Mouse (Mus musculus) lung, embryonic 14.5 days (tissue): ENCODE measurements around the gene Mitd1. TPM values are rescaled to one million over a fixed set of nuclear protein-coding genes. Genes with fewer than 3 reads are reported as not detected.

Experiments used
- ATAC-seq: fragments of 200-750 bp; cut with Nextera tagmentation; 2 replicates; pipeline ENCODE4 v1.8.0; 2017; ENCODE audit warnings: mild to moderate bottlenecking, moderate TSS enrichment, moderate library complexity; ENCODE audit not compliant: insufficient read depth
- DNase-seq: peaks from one replicate; pipeline ENCODE4 v3.0.0-alpha.2; 2015
- H3K27ac ChIP-seq: fragments of 300-500 bp; sonication (generic); 2 replicates; pipeline ENCODE4 v1.5.1; 2014; ENCODE audit warnings: low read depth, mild to moderate bottlenecking, moderate library complexity
- H3K27me3 ChIP-seq: fragments of 300-500 bp; sonication (generic); 2 replicates; pipeline ENCODE4 v1.6.1; 2014; ENCODE audit warnings: low read length, control low read depth; ENCODE audit not compliant: insufficient read depth
- H3K36me3 ChIP-seq: fragments of 300-500 bp; sonication (generic); 2 replicates; pipeline ENCODE4 v1.6.1; 2014; ENCODE audit warnings: control low read depth; ENCODE audit not compliant: insufficient read depth
- H3K4me1 ChIP-seq: fragments of 300-500 bp; sonication (generic); 2 replicates; pipeline ENCODE4 v1.6.1; 2014; ENCODE audit warnings: antibody characterized with exemption, control low read depth; ENCODE audit not compliant: insufficient read depth
- H3K4me2 ChIP-seq: fragments of 300-500 bp; sonication (generic); 2 replicates; pipeline ENCODE4 v1.6.1; 2014; ENCODE audit warnings: mild to moderate bottlenecking
- H3K4me3 ChIP-seq: fragments of 300-500 bp; sonication (generic); 2 replicates; pipeline ENCODE4 v1.5.1; 2014; ENCODE audit warnings: low read depth, low read length
- H3K9ac ChIP-seq: fragments of 300-500 bp; sonication (generic); 2 replicates; pipeline ENCODE4 v1.6.1; 2014
- H3K9me3 ChIP-seq: fragments of 300-500 bp; sonication (generic); 2 replicates; pipeline ENCODE4 v1.6.1; 2016; ENCODE audit warnings: low read depth, low read length, control low read depth
- CTCF ChIP-seq: IDR thresholded peaks from 2 replicates; pipeline ENCODE4 v1.5.1; 2016; ENCODE audit warnings: antibody characterized with exemption, low read depth
- WGBS: fragments of 180-500 bp; shearing (Covaris S2); extraction: QIAGEN DNeasy Blood & Tissue Kit; methylation state at CpG from one replicate; pipeline ENCODE4 v1.1.7; 2014; 5-methylcytosine and 5-hydroxymethylcytosine counted together
- polyA plus RNA-seq: library from polyadenylated mRNA; unstranded; fragments of >200 nt; fragmentation: Nextera tagmentation; extraction: Ambion mirVana; gene quantifications from 2 replicates; pipeline ENCODE4 v1.2.1, GENCODE M21; 2014

Mitd1 gene
- polyA plus RNA-seq, 1 experiment from 2014 or later, result 24.2 TPM

- Histone ChIP-seq H3K4me1 (no peaks in the 10 kb centered on the region), H3K27me3 (no peaks in the 10 kb centered on the region), H3K4me2 (no peak overlapping the region), H3K27ac (no peak overlapping the region), H3K36me3 (peaks cover 56% of the 10 kb centered on the region), H3K4me3 (no peak overlapping the region), H3K9ac (no peak overlapping the region), H3K9me3 (peaks cover 4% of the 10 kb centered on the region; the same call in 1 of the 2 replicates)
- ATAC-seq (no peak), DNase-seq (no peak)
- 94% methylated on average over 13 of the region's 13 CpGs for WGBS
- TF ChIP-seq CTCF, result no peak
Observed at GRCm38 (mm10) chr1:37877736-37878460, 12.3 kb downstream of the Mitd1 start.

GRCm38 (mm10) chr1:37873157-37873556 lies 17.1 kb downstream of the Mitd1 start:
- no peak for ATAC-seq
- WGBS, result 85% methylated on average over 4 of the region's 4 CpGs

DNA sequence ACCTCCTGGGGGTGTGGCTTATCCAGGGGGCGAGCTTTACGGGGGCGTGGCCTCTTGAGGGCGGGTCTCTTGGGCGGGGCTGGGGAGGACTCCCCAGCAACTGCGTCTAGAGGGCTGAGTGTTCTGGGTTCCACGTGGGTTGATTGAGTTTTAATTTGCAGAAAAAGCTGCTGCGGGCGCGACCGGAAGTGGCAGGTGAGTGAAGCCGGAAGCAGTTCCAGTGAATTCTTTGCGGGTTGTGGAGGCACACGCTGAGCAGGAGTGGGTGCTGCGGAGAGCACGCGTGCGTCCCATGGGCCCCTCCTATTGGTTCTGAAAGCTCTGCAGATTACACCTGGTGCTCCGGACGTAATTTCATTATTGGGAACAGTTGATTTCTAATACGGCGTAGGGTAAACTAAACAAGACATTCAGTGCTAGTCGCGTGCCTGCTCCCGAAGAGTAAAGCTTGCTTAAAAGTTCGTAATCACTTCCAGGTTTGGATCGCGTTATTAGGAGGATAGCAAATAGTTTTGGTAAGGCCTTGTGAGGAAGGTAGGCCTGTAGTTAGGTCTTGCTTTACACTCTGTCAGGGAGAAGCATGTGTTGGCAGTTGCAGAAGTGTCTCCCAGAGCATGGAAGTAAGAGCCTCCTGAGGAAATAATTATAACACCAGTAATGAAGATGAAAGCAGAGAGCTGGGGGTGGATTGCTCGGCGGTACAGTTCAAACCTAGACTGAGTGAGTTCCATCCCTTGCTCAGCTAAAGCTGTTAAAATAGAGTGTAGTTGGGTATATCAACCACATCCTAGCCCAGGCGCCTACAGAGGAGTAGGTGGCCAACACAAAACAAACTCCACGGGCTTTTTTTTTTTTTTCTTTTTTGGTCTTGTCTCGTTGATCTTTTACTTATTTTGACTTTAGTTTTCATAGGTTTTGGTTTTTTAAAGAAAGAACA lies 17.8 kb downstream of the Mitd1 start:
- peak overlapping the region; percentile 46 for H3K4me3 ChIP-seq
- H3K36me3 ChIP-seq, result peaks cover 25% of the 10 kb centered on the region; the same call in 1 of the 2 replicates
- peak; percentile 86 for DNase-seq
- H3K4me1 ChIP-seq, result no peaks in the 10 kb centered on the region
- peaks cover 4% of the 10 kb centered on the region; the same call in 1 of the 2 replicates for H3K9me3 ChIP-seq
- peak overlapping the region; percentile 56 for H3K9ac ChIP-seq
- peak; percentile 92 for ATAC-seq
- TF ChIP-seq CTCF, result no peak
- 4% methylated on average over 33 of the region's 33 CpGs for WGBS
- peak overlapping the region; percentile 65 for H3K4me2 ChIP-seq
- H3K27ac ChIP-seq, result peak overlapping the region; percentile 84
- H3K27me3 ChIP-seq, result no peaks in the 10 kb centered on the region

More at GRCm38 (mm10) chr1:37873157-37873556, 17.1 kb downstream of the Mitd1 start:
- no peak overlapping the region for H3K27ac ChIP-seq
- peak overlapping the region; percentile 46 for H3K4me3 ChIP-seq
- peak overlapping the region; percentile 65 for H3K4me2 ChIP-seq
- peaks cover 4% of the 10 kb centered on the region; the same call in 1 of the 2 replicates for H3K9me3 ChIP-seq
- H3K4me1 ChIP-seq, result no peaks in the 10 kb centered on the region
- DNase-seq, result no peak
- H3K27me3 ChIP-seq, result no peaks in the 10 kb centered on the region
- peaks cover 32% of the 10 kb centered on the region for H3K36me3 ChIP-seq
- no peak overlapping the region for H3K9ac ChIP-seq
- TF ChIP-seq CTCF, result no peak

DNA sequence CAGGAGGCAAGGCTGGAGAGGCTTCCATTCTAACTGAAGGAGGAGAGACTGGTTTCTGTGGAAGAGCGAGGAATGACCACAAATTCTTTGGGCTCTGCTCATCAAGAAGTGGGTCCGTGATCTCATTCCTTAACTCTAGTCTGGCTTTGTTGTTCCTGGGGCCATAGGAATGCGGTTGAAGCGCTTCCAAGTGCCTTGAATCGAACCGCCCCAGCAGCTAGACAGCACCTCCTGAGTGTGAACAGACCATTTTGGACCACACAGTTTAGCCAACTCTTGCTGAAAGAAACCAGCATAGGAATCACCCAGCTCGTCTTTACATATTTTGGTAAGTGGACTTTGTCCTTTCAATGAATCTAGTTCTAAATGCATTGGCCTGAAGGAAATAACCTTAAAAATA lies 18.5 kb downstream of the Mitd1 start, which contains the start of gene Lipt1:
Gene Lipt1 (plus strand): TSS at position 35 of the 400 bp plus-strand sequence.
- Histone ChIP-seq H3K9ac (peak within 1 kb of the TSS; percentile 56), H3K9me3 (peaks cover 4% of the 10 kb centered on the region; the same call in 1 of the 2 replicates), H3K4me1 (no peaks in the 10 kb centered on the region), H3K27me3 (no peaks in the 10 kb centered on the region), H3K27ac (peak within 1 kb of the TSS; percentile 84), H3K36me3 (peaks cover 20% of the 10 kb centered on the region; the same call in 1 of the 2 replicates), H3K4me2 (peak within 1 kb of the TSS; percentile 65), H3K4me3 (peak within 1 kb of the TSS; percentile 46)
- ATAC-seq, result peak; percentile 78
- no peak for DNase-seq
- 5% methylated on average over 7 of the region's 7 CpGs for WGBS
- no peak for TF ChIP-seq CTCF

GRCm38 (mm10) chr1:37869362-37869761 lies 20.8 kb downstream of the Mitd1 start:
- Histone ChIP-seq H3K36me3 (no peaks in the 10 kb centered on the region), H3K27ac (no peak overlapping the region), H3K4me2 (no peak overlapping the region), H3K4me3 (no peak overlapping the region), H3K9ac (no peak overlapping the region), H3K4me1 (no peaks in the 10 kb centered on the region), H3K9me3 (no peaks in the 10 kb centered on the region), H3K27me3 (no peaks in the 10 kb centered on the region)
- ATAC-seq, result no peak
- no peak for DNase-seq
- no peak for TF ChIP-seq CTCF
- WGBS, result 42% methylated on average over 2 of the region's 2 CpGs

GRCm38 (mm10) chr1:37868640-37869039 lies 21.6 kb downstream of the Mitd1 start:
- Histone ChIP-seq H3K9me3 (no peaks in the 10 kb centered on the region), H3K36me3 (no peaks in the 10 kb centered on the region), H3K4me2 (no peak overlapping the region), H3K4me1 (no peaks in the 10 kb centered on the region), H3K27ac (no peak overlapping the region), H3K4me3 (no peak overlapping the region), H3K27me3 (no peaks in the 10 kb centered on the region), H3K9ac (no peak overlapping the region)
- TF ChIP-seq CTCF, result no peak
- ATAC-seq (no peak), DNase-seq (no peak)
- 62% methylated on average over 10 of the region's 10 CpGs for WGBS
